Comparison of ENCODE assay signal across 32 mouse cellular contexts in genomic region chr5:37097591-37097990, GRCm38 (mm10). TPM values are rescaled to one million over a fixed set of nuclear protein-coding genes. Genes with fewer than 3 reads are reported as not detected.
"Had no signal": no experiment of that assay in that cellular context is flagged by ENCODE, and none has a peak within 500 bp of the region (broad histone marks: within the 10 kb centered on the region; RNA-seq: fewer than 3 reads in every experiment).

No protein-coding gene starts in this region.

- ATAC-seq: forebrain, embryonic 13.5 days; forebrain, embryonic 14.5 days; forebrain, embryonic 15.5 days; forebrain, embryonic 16.5 days; forebrain, postnatal 0 days had no signal

- H3K36me3 ChIP-seq: embryonic facial prominence, embryonic 10.5 days; embryonic facial prominence, embryonic 12.5 days; embryonic facial prominence, embryonic 13.5 days; embryonic facial prominence, embryonic 15.5 days; forebrain, embryonic 10.5 days; forebrain, embryonic 12.5 days had no signal

- H3K4me2 ChIP-seq: embryonic facial prominence, embryonic 12.5 days; embryonic facial prominence, embryonic 13.5 days; embryonic facial prominence, embryonic 15.5 days; forebrain, embryonic 12.5 days; forebrain, embryonic 13.5 days; forebrain, embryonic 15.5 days had no signal

- H3K9ac ChIP-seq: embryonic facial prominence, embryonic 12.5 days; embryonic facial prominence, embryonic 13.5 days; embryonic facial prominence, embryonic 15.5 days; forebrain, embryonic 12.5 days; forebrain, embryonic 13.5 days; forebrain, embryonic 15.5 days; forebrain, postnatal 0 days had no signal

- H3K9me3 ChIP-seq: embryonic facial prominence, embryonic 10.5 days; embryonic facial prominence, embryonic 12.5 days; embryonic facial prominence, embryonic 13.5 days; embryonic facial prominence, embryonic 15.5 days; forebrain, embryonic 10.5 days; forebrain, embryonic 12.5 days; forebrain, embryonic 13.5 days; forebrain, embryonic 15.5 days had no signal

- H3K27ac ChIP-seq: embryonic facial prominence, embryonic 10.5 days; embryonic facial prominence, embryonic 12.5 days; embryonic facial prominence, embryonic 13.5 days; embryonic facial prominence, embryonic 15.5 days; forebrain, embryonic 10.5 days; forebrain, embryonic 12.5 days; forebrain, embryonic 13.5 days; forebrain, embryonic 15.5 days; gastrocnemius, adult 2 months; heart, adult 2 months had no signal

- H3K4me1 ChIP-seq: embryonic facial prominence, embryonic 10.5 days; embryonic facial prominence, embryonic 12.5 days; embryonic facial prominence, embryonic 13.5 days; embryonic facial prominence, embryonic 15.5 days; forebrain, embryonic 12.5 days; forebrain, embryonic 13.5 days; forebrain, embryonic 15.5 days had no signal

- DNase-seq: cerebellum, adult 9-10 months; cerebellum, adult 9-11 months; cerebellum, postnatal 10 days; cerebellum, postnatal 14 days; cerebellum, postnatal 25 days; cerebellum, postnatal 36 days; embryo, embryonic 11 days; forebrain, postnatal 0 days; gastrocnemius, adult 2 months; gastrocnemius, postnatal 10 days; gastrocnemius, postnatal 14 days; gastrocnemius, postnatal 25 days; gastrocnemius, postnatal 36 days; heart, adult 11 months; heart, adult 18-20 months; heart, adult 2 months had no signal

- H3K4me3 ChIP-seq: embryonic facial prominence, embryonic 10.5 days; embryonic facial prominence, embryonic 12.5 days; embryonic facial prominence, embryonic 13.5 days; embryonic facial prominence, embryonic 15.5 days; erythroblast, embryonic 14.5 days; forebrain, embryonic 10.5 days; forebrain, embryonic 12.5 days; forebrain, embryonic 13.5 days; forebrain, embryonic 15.5 days; gastrocnemius, adult 2 months; heart, adult 2 months had no signal

RNA-seq across cellular contexts. Expression of gene Gm1043, which starts 12.4 kb away (rescaled TPM):
- total RNA-seq: common myeloid progenitor, adult 5-6 weeks; gastrocnemius, adult 2 months; gastrocnemius, adult 8-10 months; gastrocnemius, postnatal 10 days; gastrocnemius, postnatal 14 days; gastrocnemius, postnatal 25 days; gastrocnemius, postnatal 36 days; gastrocnemius, postnatal 4 days; granulocyte monocyte progenitor cell, adult 5-6 weeks; heart, adult 2 months had no signal
- polyA plus RNA-seq: embryonic facial prominence, embryonic 10.5 days; embryonic facial prominence, embryonic 11.5 days; embryonic facial prominence, embryonic 12.5 days; embryonic facial prominence, embryonic 13.5 days; erythroblast, embryonic 14.5 days; forebrain, embryonic 10.5 days; heart, adult 2 months had no signal
